Mouse (Mus musculus) hindbrain, embryonic 13.5 days (tissue): ENCODE measurements at regions not wholly inside any gene's neighbourhood (a gene's known extent, or its start where the extent isn't known, plus 50 kb on each side); places are given as distances from the start of the nearest gene placed in this dataset.

Source experiments
- ATAC-seq: fragments of 200-750 bp; cut with Nextera tagmentation; 2 replicates; pipeline ENCODE4 v1.8.0; 2017; ENCODE audit warnings: moderate TSS enrichment; ENCODE audit not compliant: low FRiP score
- H3K27ac ChIP-seq: fragments of 300-500 bp; sonication (generic); 2 replicates; pipeline ENCODE4 v1.5.1; 2015; ENCODE audit warnings: inconsistent platforms, mild to moderate bottlenecking, moderate library complexity
- H3K27me3 ChIP-seq: fragments of 300-500 bp; sonication (generic); 2 replicates; pipeline ENCODE4 v1.6.1; 2015; ENCODE audit warnings: mild to moderate bottlenecking, inconsistent platforms
- H3K36me3 ChIP-seq: fragments of 300-500 bp; sonication (generic); 2 replicates; pipeline ENCODE4 v1.6.1; 2015; ENCODE audit warnings: mild to moderate bottlenecking, inconsistent platforms
- H3K4me1 ChIP-seq: fragments of 300-500 bp; sonication (generic); replicated peaks from 2 replicates; pipeline ENCODE4 v1.6.1; 2015; ENCODE audit warnings: inconsistent platforms
- H3K4me2 ChIP-seq: fragments of 300-500 bp; sonication (generic); 2 replicates; pipeline ENCODE4 v1.6.1; 2015; ENCODE audit warnings: inconsistent platforms, mild to moderate bottlenecking, moderate library complexity
- H3K4me3 ChIP-seq: fragments of 300-500 bp; sonication (generic); 2 replicates; pipeline ENCODE4 v1.5.1; 2015; ENCODE audit warnings: mild to moderate bottlenecking, inconsistent platforms
- H3K9ac ChIP-seq: fragments of 300-500 bp; sonication (generic); 2 replicates; pipeline ENCODE4 v1.6.1; 2015; ENCODE audit warnings: mild to moderate bottlenecking, inconsistent platforms
- H3K9me3 ChIP-seq: fragments of 300-500 bp; sonication (generic); 2 replicates; pipeline ENCODE4 v1.6.1; 2016; ENCODE audit warnings: inconsistent platforms
- WGBS: fragments of 180-500 bp; shearing (Covaris S2); methylation state at CpG from one replicate; pipeline ENCODE4 v1.1.7; 2015; 5-methylcytosine and 5-hydroxymethylcytosine counted together

GRCm38 (mm10) chr10:71485063-71485762, 137.7 kb downstream of the Ipmk start:
- H3K36me3 ChIP-seq = no peaks in the 10 kb centered on the region
- peak; percentile 82 for ATAC-seq
- peak overlapping the region; percentile 25 for H3K4me2 ChIP-seq
- H3K27me3 ChIP-seq = no peaks in the 10 kb centered on the region
- H3K4me3 ChIP-seq = no peak overlapping the region
- H3K4me1 ChIP-seq = peaks cover 8% of the 10 kb centered on the region
- no peaks in the 10 kb centered on the region; the same call in 1 of the 2 replicates for H3K9me3 ChIP-seq
- WGBS = 47% methylated on average over 17 of the region's 17 CpGs
- H3K27ac ChIP-seq = no peak overlapping the region
- no peak overlapping the region for H3K9ac ChIP-seq

GRCm38 (mm10) chr10:71489791-71490190, 142.2 kb downstream of the Ipmk start:
- Histone ChIP-seq H3K9me3 (no peaks in the 10 kb centered on the region; the same call in 1 of the 2 replicates), H3K27me3 (no peaks in the 10 kb centered on the region), H3K36me3 (no peaks in the 10 kb centered on the region), H3K9ac (no peak overlapping the region), H3K4me3 (no peak overlapping the region), H3K27ac (no peak overlapping the region), H3K4me1 (peaks cover 8% of the 10 kb centered on the region), H3K4me2 (no peak overlapping the region)
- 82% methylated on average over 7 of the region's 7 CpGs for WGBS
- ATAC-seq = no peak

GRCm38 (mm10) chr10:71502096-71502495, 154.5 kb downstream of the Ipmk start:
- Histone ChIP-seq H3K9ac (no peak overlapping the region), H3K27me3 (no peaks in the 10 kb centered on the region), H3K9me3 (no peaks in the 10 kb centered on the region), H3K27ac (no peak overlapping the region), H3K4me2 (no peak overlapping the region), H3K4me3 (no peak overlapping the region), H3K4me1 (no peaks in the 10 kb centered on the region), H3K36me3 (no peaks in the 10 kb centered on the region)
- WGBS = 56% methylated on average over 4 of the region's 5 CpGs
- ATAC-seq = no peak

- Histone ChIP-seq H3K27ac (no peak overlapping the region), H3K4me3 (no peak overlapping the region), H3K36me3 (no peaks in the 10 kb centered on the region), H3K27me3 (no peaks in the 10 kb centered on the region), H3K4me1 (no peaks in the 10 kb centered on the region), H3K9me3 (no peaks in the 10 kb centered on the region), H3K4me2 (no peak overlapping the region), H3K9ac (no peak overlapping the region)
- ATAC-seq = no peak
- WGBS = 74% methylated on average over 1 of the region's 1 CpGs
Observed at GRCm38 (mm10) chr10:71504219-71504618, 156.7 kb downstream of the Ipmk start.

- no peaks in the 10 kb centered on the region for H3K27me3 ChIP-seq
- H3K4me3 ChIP-seq = no peak overlapping the region
- H3K36me3 ChIP-seq = no peaks in the 10 kb centered on the region
- no peaks in the 10 kb centered on the region for H3K9me3 ChIP-seq
- no peaks in the 10 kb centered on the region for H3K4me1 ChIP-seq
- no peak overlapping the region for H3K9ac ChIP-seq
- no peak for ATAC-seq
- no peak overlapping the region for H3K27ac ChIP-seq
- WGBS = 82% methylated on average over 2 of the region's 2 CpGs
- no peak overlapping the region for H3K4me2 ChIP-seq
Observed at GRCm38 (mm10) chr10:71525290-71525689, 177.7 kb downstream of the Ipmk start.

- Histone ChIP-seq H3K27ac (no peak overlapping the region), H3K4me3 (no peak overlapping the region), H3K27me3 (no peaks in the 10 kb centered on the region), H3K9ac (no peak overlapping the region), H3K9me3 (no peaks in the 10 kb centered on the region), H3K4me1 (no peaks in the 10 kb centered on the region), H3K36me3 (no peaks in the 10 kb centered on the region), H3K4me2 (no peak overlapping the region)
- 87% methylated on average over 2 of the region's 2 CpGs for WGBS
- no peak for ATAC-seq
Observed at GRCm38 (mm10) chr10:71533759-71534158, 186.2 kb downstream of the Ipmk start.

GRCm38 (mm10) chr10:71545489-71545888, 197.9 kb downstream of the Ipmk start:
- ATAC-seq = no peak
- Histone ChIP-seq H3K27ac (no peak overlapping the region), H3K9me3 (no peaks in the 10 kb centered on the region), H3K4me2 (no peak overlapping the region), H3K27me3 (no peaks in the 10 kb centered on the region), H3K36me3 (no peaks in the 10 kb centered on the region), H3K9ac (no peak overlapping the region), H3K4me3 (no peak overlapping the region), H3K4me1 (no peaks in the 10 kb centered on the region)
- WGBS = 75% methylated on average over 7 of the region's 7 CpGs

GRCm38 (mm10) chr10:71546507-71546906, 198.9 kb downstream of the Ipmk start:
- 90% methylated on average over 7 of the region's 7 CpGs for WGBS
- Histone ChIP-seq H3K27me3 (no peaks in the 10 kb centered on the region), H3K27ac (no peak overlapping the region), H3K4me1 (no peaks in the 10 kb centered on the region), H3K4me3 (no peak overlapping the region), H3K9me3 (no peaks in the 10 kb centered on the region), H3K9ac (no peak overlapping the region), H3K36me3 (no peaks in the 10 kb centered on the region), H3K4me2 (no peak overlapping the region)
- ATAC-seq = no peak

GRCm38 (mm10) chr10:71583716-71584115, 236.2 kb downstream of the Ipmk start:
- Histone ChIP-seq H3K9me3 (peaks cover 6% of the 10 kb centered on the region; the same call in 1 of the 2 replicates), H3K4me1 (no peaks in the 10 kb centered on the region), H3K9ac (no peak overlapping the region), H3K4me2 (no peak overlapping the region), H3K27ac (no peak overlapping the region), H3K27me3 (no peaks in the 10 kb centered on the region), H3K36me3 (no peaks in the 10 kb centered on the region), H3K4me3 (no peak overlapping the region)
- WGBS = 98% methylated on average over 10 of the region's 10 CpGs
- no peak for ATAC-seq

GRCm38 (mm10) chr10:71598515-71598914, 251.0 kb downstream of the Ipmk start:
- Histone ChIP-seq H3K4me2 (no peak overlapping the region), H3K4me3 (no peak overlapping the region), H3K36me3 (no peaks in the 10 kb centered on the region), H3K9ac (no peak overlapping the region), H3K27ac (no peak overlapping the region), H3K4me1 (no peaks in the 10 kb centered on the region), H3K9me3 (no peaks in the 10 kb centered on the region), H3K27me3 (no peaks in the 10 kb centered on the region)
- no peak for ATAC-seq
- 92% methylated on average over 6 of the region's 6 CpGs for WGBS

GRCm38 (mm10) chr10:71613736-71614135, 266.2 kb downstream of the Ipmk start:
- 92% methylated on average over 4 of the region's 4 CpGs for WGBS
- Histone ChIP-seq H3K27ac (no peak overlapping the region), H3K9ac (no peak overlapping the region), H3K4me1 (no peaks in the 10 kb centered on the region), H3K27me3 (no peaks in the 10 kb centered on the region), H3K4me2 (no peak overlapping the region), H3K36me3 (no peaks in the 10 kb centered on the region), H3K4me3 (no peak overlapping the region), H3K9me3 (no peaks in the 10 kb centered on the region)
- ATAC-seq = no peak

GRCm38 (mm10) chr10:71617156-71617555, 269.6 kb downstream of the Ipmk start:
- no peaks in the 10 kb centered on the region for H3K9me3 ChIP-seq
- WGBS = 90% methylated on average over 4 of the region's 4 CpGs
- no peak for ATAC-seq
- no peak overlapping the region for H3K9ac ChIP-seq
- no peaks in the 10 kb centered on the region for H3K4me1 ChIP-seq
- H3K27me3 ChIP-seq = no peaks in the 10 kb centered on the region
- no peak overlapping the region for H3K4me3 ChIP-seq
- no peaks in the 10 kb centered on the region for H3K36me3 ChIP-seq
- no peak overlapping the region for H3K4me2 ChIP-seq
- H3K27ac ChIP-seq = no peak overlapping the region

GRCm38 (mm10) chr10:71646071-71646470, 298.5 kb downstream of the Ipmk start:
- Histone ChIP-seq H3K27ac (no peak overlapping the region), H3K27me3 (no peaks in the 10 kb centered on the region), H3K4me1 (no peaks in the 10 kb centered on the region), H3K9me3 (no peaks in the 10 kb centered on the region), H3K4me3 (no peak overlapping the region), H3K9ac (no peak overlapping the region), H3K36me3 (no peaks in the 10 kb centered on the region), H3K4me2 (no peak overlapping the region)
- WGBS = 81% methylated on average over 3 of the region's 3 CpGs
- ATAC-seq = no peak
